Mouse (Mus musculus) E14TG2a.4 (cell line): Measurements from ENCODE around the gene Babam2.

Experiments
- CTCF ChIP-seq: conservative IDR thresholded peaks from 2 replicates; pipeline ENCODE4 v1.5.1; 2014; ENCODE audit warnings: low read length
- NANOG ChIP-seq: IDR thresholded peaks from 2 replicates; pipeline ENCODE4 v1.6.1; 2014; ENCODE audit warnings: borderline replicate concordance, low read length, mixed read lengths
- POU5F1 ChIP-seq: IDR thresholded peaks from 2 replicates; pipeline ENCODE4 v1.6.1; 2014; ENCODE audit warnings: low read length, borderline replicate concordance

GRCm38 (mm10) chr5:31887590-31887989 is 190.1 kb downstream of the Babam2 start:
- no peak for TF ChIP-seq CTCF
- no peak for TF ChIP-seq POU5F1
- no peak for TF ChIP-seq NANOG
